Mouse (Mus musculus) megakaryocyte, embryonic 14.5 days (primary cell): ENCODE measurements at regions not wholly inside any gene's neighbourhood (a gene's known extent, or its start where the extent isn't known, plus 50 kb on each side); places are given as distances from the start of the nearest gene placed in this dataset.

Experiments used
- FLI1 ChIP-seq: IDR thresholded peaks from 2 replicates; pipeline ENCODE4 v1.6.1; 2012; ENCODE audit warnings: low read length, inconsistent platforms, mixed read lengths
- GATA1 ChIP-seq: IDR thresholded peaks from 3 replicates; pipeline ENCODE4 v1.6.1; 2012; ENCODE audit warnings: mixed read lengths, low read length, inconsistent platforms, borderline replicate concordance

DNA sequence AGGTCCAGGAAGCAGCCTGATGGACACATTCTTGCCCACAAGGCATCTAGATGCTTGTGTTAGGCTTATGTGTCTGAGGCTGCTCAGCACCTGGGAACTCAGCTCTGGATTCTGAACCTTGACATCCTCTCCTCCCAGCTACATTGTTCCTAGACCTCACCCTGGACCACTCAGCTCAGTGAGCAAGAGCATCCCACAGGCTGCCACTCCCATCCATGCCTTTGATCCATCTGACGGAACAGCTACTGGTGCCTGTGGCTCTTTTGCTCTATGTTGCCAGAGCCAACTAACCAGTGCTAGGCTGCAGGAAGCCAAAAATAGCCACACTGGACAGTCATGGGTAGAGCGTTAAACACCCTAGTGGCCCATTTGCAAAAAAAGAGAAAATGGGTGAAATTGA lies 374.8 kb downstream of the Cd83 start:
- TF ChIP-seq GATA1 (no peak), FLI1 (no peak)
